Mouse (Mus musculus): ENCODE measurements around the gene Gabbr1. TPM values are rescaled to one million over a fixed set of nuclear protein-coding genes. Genes with fewer than 3 reads are reported as not detected.

Gabbr1 gene
- polyA plus RNA-seq, 1 experiment from 2014 or later: 31.7 TPM

DNA sequence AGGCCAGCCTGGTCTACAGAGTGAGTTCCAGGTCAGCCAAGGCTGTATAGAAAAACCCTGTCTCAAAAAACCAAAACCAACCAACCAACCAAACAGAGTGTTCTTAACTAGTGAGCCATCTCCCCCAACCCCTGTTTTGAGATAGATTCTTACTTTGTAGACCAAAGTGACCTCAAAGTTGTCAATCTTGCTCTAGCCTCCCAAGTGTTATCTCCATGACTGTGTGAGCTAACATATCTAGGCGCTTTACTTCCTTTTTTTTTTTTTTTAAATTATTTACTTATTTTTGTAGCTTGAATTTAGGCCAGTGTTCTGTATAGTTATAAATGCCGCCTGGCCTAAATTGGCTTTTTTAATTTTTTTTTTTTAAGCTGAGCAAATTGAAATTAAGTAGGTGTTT lies 20.2 kb downstream of the Gabbr1 start:
- H3K9ac ChIP-seq: no peak overlapping the region
- no peaks in the 10 kb centered on the region for H3K27me3 ChIP-seq
- 0 out of 2 replicates have a peak, but pooled peaks cover 5% of the 10 kb centered on the region for H3K4me1 ChIP-seq
- no peak overlapping the region for H3K27ac ChIP-seq
- WGBS: 98% methylated on average over 2 of the region's 2 CpGs
- peaks cover 96% of the 10 kb centered on the region for H3K36me3 ChIP-seq (replicated peaks)
- H3K9me3 ChIP-seq: no peaks in the 10 kb centered on the region
- ATAC-seq (ENCODE audit: low FRiP score): no peak
- H3K4me3 ChIP-seq (replicated peaks): no peak overlapping the region
- H3K4me2 ChIP-seq: no peak overlapping the region

DNA sequence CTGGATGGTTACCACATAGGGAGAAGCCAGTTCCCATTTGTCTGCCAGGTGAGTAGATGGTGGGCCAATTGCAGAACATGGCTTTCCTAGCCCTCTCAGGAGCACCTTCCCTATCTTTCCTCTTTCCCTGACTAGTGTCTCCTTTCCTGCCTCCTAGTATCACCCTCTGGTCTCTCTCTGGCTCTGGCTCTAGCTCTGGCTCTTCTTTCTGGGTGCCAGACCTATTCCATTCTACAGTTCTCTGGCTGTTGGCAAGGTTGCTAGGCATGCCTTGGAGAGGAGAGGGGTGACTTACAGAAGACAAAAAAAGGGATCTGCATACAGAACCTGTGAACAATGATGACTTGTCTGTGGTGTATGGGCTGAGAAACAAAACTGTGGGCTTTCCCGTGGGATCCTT lies 22.1 kb downstream of the Gabbr1 start:
- WGBS: 93% methylated on average over 1 of the region's 1 CpGs
- H3K36me3 ChIP-seq (replicated peaks): peaks cover 92% of the 10 kb centered on the region
- no peaks in the 10 kb centered on the region for H3K9me3 ChIP-seq

DNA sequence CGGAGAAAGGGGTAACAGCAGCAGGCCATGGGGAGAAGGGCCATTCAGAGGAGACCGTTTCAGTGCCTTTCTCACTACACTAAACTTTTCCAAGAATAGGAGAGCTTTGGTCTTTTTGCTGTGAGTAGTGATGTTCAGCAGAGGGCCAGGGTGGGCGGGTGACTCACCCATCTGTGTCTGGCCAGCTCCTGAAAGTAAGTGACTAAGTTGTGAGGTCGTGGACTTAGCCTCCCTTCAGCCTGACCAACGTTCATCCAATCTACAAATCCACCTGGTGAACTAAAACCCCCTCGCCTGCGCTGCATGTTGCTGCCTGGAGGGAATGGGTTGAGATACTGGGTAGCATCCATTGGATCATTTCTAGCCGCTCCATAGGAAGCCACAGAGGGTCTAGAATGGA lies 24.4 kb downstream of the Gabbr1 start:
- no peak overlapping the region for H3K27ac ChIP-seq
- no peak overlapping the region for H3K4me3 ChIP-seq (replicated peaks)
- peaks cover 93% of the 10 kb centered on the region for H3K36me3 ChIP-seq (replicated peaks)
- H3K27me3 ChIP-seq: no peaks in the 10 kb centered on the region
- no peaks in the 10 kb centered on the region for H3K9me3 ChIP-seq
- peaks cover 19% of the 10 kb centered on the region for H3K4me1 ChIP-seq
- no peak for ATAC-seq (ENCODE audit: low FRiP score)
- no peak overlapping the region for H3K9ac ChIP-seq
- 88% methylated on average over 8 of the region's 8 CpGs for WGBS
- H3K4me2 ChIP-seq: no peak overlapping the region

More for the DNA sequence above, 22.1 kb downstream of the Gabbr1 start:
- Histone ChIP-seq H3K4me3 (replicated peaks) (no peak overlapping the region), H3K9ac (no peak overlapping the region), H3K27me3 (no peaks in the 10 kb centered on the region), H3K27ac (no peak overlapping the region), H3K4me1 (peaks cover 12% of the 10 kb centered on the region), H3K4me2 (no peak overlapping the region)
- ATAC-seq (ENCODE audit: low FRiP score): no peak

GRCm38 (mm10) chr17:37072080-37072729 lies 26.4 kb downstream of the Gabbr1 start:
- 64% methylated on average over 12 of the region's 12 CpGs for WGBS
- no peak overlapping the region for H3K4me2 ChIP-seq
- peaks cover 92% of the 10 kb centered on the region for H3K36me3 ChIP-seq (replicated peaks)
- H3K4me1 ChIP-seq: peaks cover 19% of the 10 kb centered on the region
- H3K9me3 ChIP-seq: no peaks in the 10 kb centered on the region
- H3K4me3 ChIP-seq (replicated peaks): no peak overlapping the region
- H3K27ac ChIP-seq: 0 out of 2 replicates have a peak overlapping the region, but pooled peaks have one; percentile 56
- peak; percentile 44; the same call in 1 of the 2 replicates for ATAC-seq (ENCODE audit: low FRiP score)
- no peaks in the 10 kb centered on the region for H3K27me3 ChIP-seq
- no peak overlapping the region for H3K9ac ChIP-seq

DNA sequence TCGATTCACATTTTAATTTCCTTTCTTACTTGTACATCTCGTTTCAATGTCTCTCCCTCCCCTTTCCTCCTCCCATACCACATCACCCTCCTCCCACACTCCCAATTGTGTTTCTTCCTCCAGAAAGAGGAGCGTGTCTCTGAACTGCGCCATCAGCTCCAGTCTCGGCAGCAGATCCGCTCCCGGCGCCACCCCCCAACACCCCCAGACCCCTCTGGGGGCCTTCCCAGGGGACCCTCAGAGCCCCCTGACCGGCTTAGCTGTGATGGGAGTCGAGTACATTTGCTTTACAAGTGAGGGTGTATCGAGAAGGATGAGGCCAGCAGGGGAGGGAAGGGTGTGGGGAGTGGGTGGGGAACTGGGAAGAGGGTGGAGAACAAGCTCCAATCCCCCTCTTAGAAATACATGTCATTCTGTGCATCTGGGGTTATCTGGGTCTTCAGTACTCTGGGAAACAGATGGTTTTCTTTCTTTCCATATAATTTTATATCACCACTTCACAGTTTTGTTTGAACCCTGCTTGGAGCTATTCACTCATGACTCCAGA lies 27.0 kb downstream of the Gabbr1 start:
- Histone ChIP-seq H3K9ac (0 out of 2 replicates have a peak overlapping the region, but pooled peaks have one; percentile 12), H3K36me3 (replicated peaks) (peaks cover 86% of the 10 kb centered on the region), H3K4me1 (peaks cover 22% of the 10 kb centered on the region), H3K9me3 (no peaks in the 10 kb centered on the region), H3K27ac (0 out of 2 replicates have a peak overlapping the region, but pooled peaks have one; percentile 56), H3K4me3 (replicated peaks) (no peak overlapping the region), H3K4me2 (no peak overlapping the region), H3K27me3 (no peaks in the 10 kb centered on the region)
- peak; percentile 39; the same call in 1 of the 2 replicates for ATAC-seq (ENCODE audit: low FRiP score)
- 30% methylated on average over 11 of the region's 11 CpGs for WGBS

DNA sequence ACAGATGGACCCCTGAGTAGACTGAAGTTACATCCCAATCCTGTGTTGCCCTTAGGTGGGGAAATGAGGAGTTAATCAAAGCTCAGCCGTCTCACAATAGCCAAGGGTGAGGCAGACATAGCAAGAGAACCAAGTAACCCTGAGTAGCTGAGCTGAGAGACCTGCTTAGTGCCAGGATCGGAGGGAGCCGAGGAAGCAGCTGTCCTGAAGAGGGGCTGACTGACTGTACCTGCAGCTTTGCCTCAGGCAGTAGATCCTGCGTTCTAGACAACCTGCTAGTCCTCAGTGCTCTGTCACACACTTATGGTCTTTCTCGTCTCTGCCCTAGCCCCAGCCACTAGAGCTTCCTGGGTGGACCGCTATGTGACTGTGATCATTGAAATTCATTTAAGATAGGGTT lies 29.4 kb downstream of the Gabbr1 start:
- no peaks in the 10 kb centered on the region for H3K9me3 ChIP-seq
- H3K36me3 ChIP-seq (replicated peaks): peaks cover 63% of the 10 kb centered on the region
- no peak overlapping the region for H3K27ac ChIP-seq
- H3K27me3 ChIP-seq: no peaks in the 10 kb centered on the region
- H3K4me1 ChIP-seq: peaks cover 45% of the 10 kb centered on the region
- H3K9ac ChIP-seq: no peak overlapping the region
- no peak overlapping the region for H3K4me2 ChIP-seq
- 92% methylated on average over 6 of the region's 6 CpGs for WGBS
- ATAC-seq (ENCODE audit: low FRiP score): no peak
- H3K4me3 ChIP-seq (replicated peaks): no peak overlapping the region

DNA sequence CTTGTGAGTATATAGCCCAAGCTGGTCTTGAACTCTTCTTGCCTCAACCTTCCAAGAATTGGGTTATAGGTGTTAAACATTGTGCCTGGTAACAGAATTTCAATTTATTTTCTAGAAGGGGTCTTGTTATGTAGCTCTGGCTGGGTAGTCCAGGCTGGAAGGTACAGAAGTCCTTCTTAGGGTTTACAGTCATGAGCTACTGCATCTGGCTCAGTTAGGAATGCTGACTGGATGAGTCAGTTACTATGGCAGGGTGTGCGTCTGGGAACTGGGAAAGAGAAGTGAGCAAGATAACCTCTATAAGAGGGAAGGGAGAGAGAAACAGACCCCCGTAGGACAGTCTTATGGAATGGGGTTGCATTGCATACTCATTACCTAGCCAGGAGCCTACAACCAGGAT lies 30.0 kb downstream of the Gabbr1 start:
- Histone ChIP-seq H3K4me1 (peaks cover 47% of the 10 kb centered on the region), H3K36me3 (replicated peaks) (peaks cover 57% of the 10 kb centered on the region), H3K9ac (no peak overlapping the region), H3K27me3 (no peaks in the 10 kb centered on the region), H3K9me3 (no peaks in the 10 kb centered on the region), H3K27ac (no peak overlapping the region), H3K4me3 (replicated peaks) (no peak overlapping the region), H3K4me2 (no peak overlapping the region)
- 100% methylated on average over 2 of the region's 2 CpGs for WGBS
- no peak for ATAC-seq (ENCODE audit: low FRiP score)

- Histone ChIP-seq H3K27me3 (peaks cover 4% of the 10 kb centered on the region; the same call in 1 of the 2 replicates), H3K4me1 (peaks cover 32% of the 10 kb centered on the region), H3K9ac (no peak overlapping the region), H3K4me3 (replicated peaks) (no peak overlapping the region), H3K9me3 (no peaks in the 10 kb centered on the region), H3K27ac (no peak overlapping the region), H3K36me3 (replicated peaks) (peaks cover 37% of the 10 kb centered on the region), H3K4me2 (no peak overlapping the region)
- WGBS: 15% methylated on average over 1 of the region's 1 CpGs
- no peak for ATAC-seq (ENCODE audit: low FRiP score)
Measured at GRCm38 (mm10) chr17:37078193-37078592, 32.4 kb downstream of the Gabbr1 start.

DNA sequence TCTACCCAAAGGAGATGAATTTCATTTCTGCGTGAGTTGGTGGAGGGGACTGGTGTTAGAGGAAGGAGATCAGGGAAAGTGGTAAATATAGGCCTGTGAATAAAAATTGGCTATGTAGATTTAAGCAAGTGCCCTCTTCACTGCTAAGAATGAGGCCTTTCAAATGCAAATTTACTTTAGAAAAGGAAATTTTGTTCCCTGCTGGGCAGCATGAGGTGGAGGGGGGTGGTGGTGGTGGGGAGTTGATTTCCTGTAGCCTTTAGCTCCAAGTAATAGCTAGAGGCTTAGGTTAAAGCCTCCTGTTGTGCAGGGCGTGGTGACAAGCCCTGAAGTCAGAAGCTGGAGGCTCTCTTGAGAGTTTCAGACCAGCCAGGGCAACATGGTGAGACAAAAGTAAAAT lies 33.2 kb downstream of the Gabbr1 start:
- no peak overlapping the region for H3K4me3 ChIP-seq (replicated peaks)
- WGBS: 4% methylated on average over 2 of the region's 2 CpGs
- no peaks in the 10 kb centered on the region for H3K9me3 ChIP-seq
- peaks cover 28% of the 10 kb centered on the region for H3K4me1 ChIP-seq
- peak overlapping the region; percentile 57 for H3K27ac ChIP-seq
- peaks cover 4% of the 10 kb centered on the region; the same call in 1 of the 2 replicates for H3K27me3 ChIP-seq
- no peak overlapping the region for H3K9ac ChIP-seq
- peak overlapping the region; percentile 36 for H3K4me2 ChIP-seq
- peak; percentile 42 for ATAC-seq (ENCODE audit: low FRiP score)
- peaks cover 29% of the 10 kb centered on the region for H3K36me3 ChIP-seq (replicated peaks)

DNA sequence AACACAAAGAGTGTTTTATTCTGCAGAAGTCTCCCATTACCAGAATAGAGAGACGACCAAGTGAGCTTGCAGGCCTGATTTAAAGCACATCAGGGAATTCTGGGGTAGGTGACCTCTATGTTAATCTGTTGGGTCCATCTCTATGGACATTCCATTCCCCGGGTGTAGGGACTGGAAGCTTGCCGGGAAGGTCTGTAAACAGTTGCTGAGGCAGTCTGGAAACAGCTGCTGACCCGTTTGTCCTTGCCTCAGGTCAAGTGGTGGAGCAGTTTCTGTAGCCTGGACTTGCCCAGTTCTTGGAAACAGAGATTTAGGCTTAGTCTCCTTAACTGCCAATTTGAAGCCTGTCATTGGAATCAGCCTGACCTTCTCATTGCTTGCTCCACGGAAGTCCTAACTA lies 34.4 kb downstream of the Gabbr1 start:
- Histone ChIP-seq H3K27ac (no peak overlapping the region), H3K4me3 (replicated peaks) (no peak overlapping the region), H3K4me1 (peaks cover 28% of the 10 kb centered on the region), H3K9me3 (no peaks in the 10 kb centered on the region), H3K36me3 (replicated peaks) (peaks cover 18% of the 10 kb centered on the region), H3K27me3 (peaks cover 4% of the 10 kb centered on the region; the same call in 1 of the 2 replicates), H3K4me2 (no peak overlapping the region), H3K9ac (no peak overlapping the region)
- ATAC-seq (ENCODE audit: low FRiP score): no peak
- 30% methylated on average over 5 of the region's 5 CpGs for WGBS

GRCm38 (mm10) chr17:37081659-37082058 lies 35.9 kb downstream of the Gabbr1 start:
- Histone ChIP-seq H3K36me3 (replicated peaks) (peaks cover 3% of the 10 kb centered on the region; the same call in 1 of the 2 replicates), H3K9me3 (no peaks in the 10 kb centered on the region), H3K27me3 (peaks cover 4% of the 10 kb centered on the region; the same call in 1 of the 2 replicates), H3K4me2 (no peak overlapping the region), H3K27ac (no peak overlapping the region), H3K4me3 (replicated peaks) (no peak overlapping the region), H3K9ac (no peak overlapping the region), H3K4me1 (peaks cover 28% of the 10 kb centered on the region)
- WGBS: 90% methylated on average over 4 of the region's 4 CpGs
- ATAC-seq (ENCODE audit: low FRiP score): no peak

DNA sequence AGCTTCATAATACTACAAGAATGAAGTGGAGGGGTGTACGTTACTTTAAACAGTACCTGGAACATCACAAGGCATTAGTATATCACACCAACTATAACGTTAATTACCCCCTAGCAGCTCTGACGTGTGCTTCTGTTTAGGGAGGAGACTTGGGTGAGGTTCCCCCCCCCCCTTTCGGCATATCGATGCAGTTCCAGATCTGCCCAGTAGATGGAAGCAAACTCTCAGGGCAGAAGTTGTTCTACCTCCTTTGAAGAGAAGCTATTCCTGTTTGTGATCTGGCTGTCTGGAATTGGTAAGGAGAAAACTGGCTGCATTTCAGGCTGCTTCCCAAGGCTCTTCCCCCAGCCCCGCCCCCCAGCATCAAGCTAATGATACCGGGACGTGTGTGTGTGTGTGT lies 37.6 kb downstream of the Gabbr1 start:
- ATAC-seq (ENCODE audit: low FRiP score): peak; percentile 42; the same call in 1 of the 2 replicates
- H3K9ac ChIP-seq: no peak overlapping the region
- WGBS: 4% methylated on average over 7 of the region's 8 CpGs
- H3K36me3 ChIP-seq (replicated peaks): no peaks in the 10 kb centered on the region
- peaks cover 4% of the 10 kb centered on the region; the same call in 1 of the 2 replicates for H3K27me3 ChIP-seq
- no peak overlapping the region for H3K27ac ChIP-seq
- no peak overlapping the region for H3K4me3 ChIP-seq (replicated peaks)
- no peak overlapping the region for H3K4me2 ChIP-seq
- peaks cover 20% of the 10 kb centered on the region for H3K4me1 ChIP-seq
- H3K9me3 ChIP-seq: no peaks in the 10 kb centered on the region

GRCm38 (mm10) chr17:37084632-37085031 lies 38.9 kb downstream of the Gabbr1 start:
- Histone ChIP-seq H3K9ac (no peak overlapping the region), H3K36me3 (replicated peaks) (no peaks in the 10 kb centered on the region), H3K9me3 (no peaks in the 10 kb centered on the region), H3K4me3 (replicated peaks) (no peak overlapping the region), H3K4me2 (no peak overlapping the region), H3K27ac (no peak overlapping the region), H3K27me3 (peaks cover 4% of the 10 kb centered on the region; the same call in 1 of the 2 replicates), H3K4me1 (peaks cover 8% of the 10 kb centered on the region)
- 64% methylated on average over 5 of the region's 5 CpGs for WGBS
- no peak for ATAC-seq (ENCODE audit: low FRiP score)
